Mouse (Mus musculus) stomach, postnatal 0 days (tissue): ENCODE data around the gene Tdp1.

Source experiments
- CTCF ChIP-seq: IDR thresholded peaks from 2 replicates; pipeline ENCODE4 v1.5.1; 2016; ENCODE audit warnings: antibody characterized with exemption, low read depth, mild to moderate bottlenecking, moderate library complexity
- EP300 ChIP-seq: optimal IDR thresholded peaks from 2 replicates; pipeline ENCODE3; 2016; ENCODE audit warnings: antibody characterized with exemption

DNA sequence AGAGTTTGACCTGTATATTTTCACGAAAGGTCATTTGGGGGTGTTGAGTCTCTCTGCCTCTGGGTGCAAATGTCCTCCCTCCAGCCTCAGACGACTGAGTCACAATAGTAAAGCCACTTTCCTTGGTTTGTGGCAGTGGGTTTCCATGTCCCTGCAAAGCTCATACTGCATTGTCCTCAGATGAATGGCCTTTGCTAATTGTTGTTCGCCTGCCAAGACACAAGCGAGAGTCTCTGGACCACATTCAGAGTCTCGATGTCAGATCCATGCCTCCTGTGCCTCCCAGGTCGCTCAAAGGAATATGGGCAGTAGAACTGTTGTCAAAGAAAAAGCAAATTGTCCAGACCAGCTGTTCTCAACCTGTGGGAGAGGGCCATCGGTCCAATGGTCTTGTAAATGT is 116.1 kb downstream of the Tdp1 start:
- TF ChIP-seq EP300: no peak
- no peak for TF ChIP-seq CTCF
